Mouse (Mus musculus): ENCODE data around the gene Ankrd12. TPM values are rescaled to one million over a fixed set of nuclear protein-coding genes. Genes with fewer than 3 reads are reported as not detected.
"Not testable (repeated sequence)": the region's sequence is repeated elsewhere in the genome, so short reads cannot be mapped to it uniquely, and the experiment has no call there.

The Ankrd12 gene
- total RNA-seq, 2 experiments from 2014 or later: 48.4 to 55.1 TPM

DNA sequence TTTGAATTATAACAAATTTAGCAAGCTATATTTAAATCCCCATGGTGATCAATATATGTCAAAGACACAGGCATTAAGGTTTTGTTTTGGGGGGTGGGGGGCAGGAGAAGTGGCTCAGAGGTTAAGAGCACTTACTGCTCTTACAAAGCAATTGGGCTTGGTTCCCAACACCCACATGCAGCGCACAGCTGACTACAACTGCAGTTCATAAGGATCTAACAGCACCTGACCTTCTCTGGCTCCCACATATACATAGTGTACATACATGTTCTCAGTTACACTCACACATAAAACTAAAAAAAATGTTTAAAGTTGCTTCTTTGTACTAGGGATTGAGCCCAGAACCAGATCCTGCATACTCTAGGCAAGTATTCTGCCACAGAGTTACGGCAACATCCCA lies 14.5 kb upstream of the Ankrd12 start:
- no peak for ATAC-seq (replicated peaks; ENCODE audit: low FRiP score, low TSS enrichment, poor library complexity, severe bottlenecking)

DNA sequence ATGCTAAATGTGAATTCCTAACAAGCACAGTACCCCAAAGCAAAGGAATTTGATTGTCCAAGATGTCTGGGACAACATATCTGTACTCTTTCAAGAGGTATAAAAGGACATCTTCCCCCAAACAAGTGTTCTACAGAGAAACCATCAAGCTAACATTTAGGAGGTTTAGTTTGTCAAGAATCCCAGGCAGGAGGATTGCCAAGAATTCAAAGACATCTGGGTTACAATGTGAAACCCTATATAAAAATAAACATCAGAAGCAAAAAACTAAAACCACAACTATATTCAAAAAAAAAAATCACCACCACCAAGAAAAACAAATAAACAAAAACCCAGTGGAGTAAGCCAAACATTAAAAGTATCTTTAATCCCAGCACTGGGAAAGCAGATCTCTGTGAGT lies 13.4 kb upstream of the Ankrd12 start:
- ATAC-seq (replicated peaks; ENCODE audit: low FRiP score, low TSS enrichment, poor library complexity, severe bottlenecking): no peak

DNA sequence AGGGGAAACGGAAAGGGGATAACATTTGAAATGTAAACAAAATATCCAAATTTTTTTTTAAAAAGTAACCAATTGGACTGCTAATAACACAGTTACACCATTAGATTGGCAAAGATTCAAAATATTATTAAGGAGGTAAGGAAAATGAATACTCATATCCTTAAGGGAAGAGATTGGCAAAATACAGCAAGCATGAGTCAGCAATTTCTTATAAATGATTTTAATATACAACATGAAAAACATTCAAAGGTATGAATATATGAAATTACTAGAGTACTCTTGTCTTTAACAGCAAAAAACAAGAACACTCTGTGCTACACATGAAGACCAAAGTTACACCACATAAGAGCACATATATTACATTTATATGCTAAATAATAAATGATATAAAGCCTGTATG lies 8.1 kb upstream of the Ankrd12 start:
- no peak for ATAC-seq (replicated peaks; ENCODE audit: low FRiP score, low TSS enrichment, poor library complexity, severe bottlenecking)

DNA sequence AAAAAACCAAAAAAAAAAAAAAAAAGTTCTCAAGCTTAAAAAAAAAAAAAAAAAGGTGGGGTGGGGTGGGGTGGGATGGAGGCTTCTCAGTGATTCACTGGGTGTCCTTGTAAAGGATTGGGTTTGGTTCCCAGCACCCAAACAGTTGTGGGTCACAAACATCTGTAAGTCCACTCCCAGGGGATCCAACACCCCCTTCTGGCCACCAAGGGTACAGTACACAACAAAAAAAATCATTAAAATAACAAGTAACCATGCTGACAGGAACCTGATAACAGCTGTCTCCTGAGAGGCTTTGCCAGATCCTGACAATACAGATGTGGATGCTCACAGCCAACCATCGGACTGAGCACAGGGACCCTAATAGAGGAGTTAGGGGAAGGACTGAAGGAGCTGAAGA lies 7.6 kb upstream of the Ankrd12 start:
- ATAC-seq (replicated peaks; ENCODE audit: low FRiP score, low TSS enrichment, poor library complexity, severe bottlenecking): peak; percentile 71

DNA sequence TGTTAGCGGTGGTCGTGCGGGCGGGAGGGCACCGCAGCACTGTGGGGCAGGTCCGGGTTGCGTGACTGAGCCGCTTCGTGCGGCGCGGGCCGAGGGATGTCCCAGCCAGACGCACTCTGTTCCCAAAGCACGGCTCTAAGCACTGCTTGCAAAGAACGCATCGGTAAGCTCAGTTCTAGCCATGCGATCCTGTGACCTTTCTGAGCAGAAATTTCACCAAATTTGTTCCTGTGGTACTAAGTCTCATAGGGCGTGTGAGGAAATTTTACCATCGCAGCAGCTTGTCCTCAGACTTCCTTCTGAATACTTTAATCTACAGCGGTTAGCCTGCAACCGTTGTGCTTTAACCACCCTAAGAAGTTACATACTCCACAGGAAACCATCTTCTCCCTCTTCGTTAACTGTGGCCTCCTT lies 555 bp upstream of the Ankrd12 start:
- peak; percentile 16 for ATAC-seq (replicated peaks; ENCODE audit: low FRiP score, low TSS enrichment, poor library complexity, severe bottlenecking)

DNA sequence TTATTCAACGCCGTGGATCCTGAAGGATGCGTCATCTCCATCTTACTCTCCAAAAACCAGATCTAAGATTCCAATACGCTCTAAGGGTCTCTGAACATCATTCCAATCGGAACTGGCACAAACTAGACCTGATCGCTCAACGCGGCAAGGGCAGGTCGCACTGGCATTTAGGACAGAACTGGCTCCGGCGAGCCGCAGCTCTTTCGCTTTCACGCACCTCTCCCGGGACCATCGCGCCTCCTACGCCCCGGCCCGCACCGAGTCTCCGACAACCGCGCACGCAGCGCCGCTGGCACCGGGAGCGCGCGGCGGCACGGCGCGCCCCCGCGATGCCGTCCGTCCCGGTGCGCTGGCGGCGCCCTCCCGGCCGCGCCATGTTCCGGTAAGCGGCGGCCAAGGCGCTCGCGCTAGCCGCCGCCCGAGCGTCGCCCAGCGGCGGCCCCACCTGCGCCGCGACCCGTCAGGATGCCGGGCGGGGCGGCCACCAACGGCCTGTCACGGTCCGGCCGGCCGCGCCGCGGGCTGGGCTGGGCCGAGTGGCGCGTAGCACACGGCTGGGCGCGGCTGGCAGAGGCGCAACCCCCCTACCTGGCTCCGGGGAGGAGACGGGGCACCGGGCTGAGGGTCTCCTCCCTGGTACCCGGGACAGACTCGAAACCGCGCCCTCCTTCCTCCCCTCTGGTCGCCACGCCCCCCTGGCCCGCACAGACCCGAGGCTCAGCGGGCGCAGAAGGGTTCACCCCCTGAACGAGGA lies 538 bp downstream of the Ankrd12 start:
- ATAC-seq (replicated peaks; ENCODE audit: low FRiP score, low TSS enrichment, poor library complexity, severe bottlenecking): no peak

DNA sequence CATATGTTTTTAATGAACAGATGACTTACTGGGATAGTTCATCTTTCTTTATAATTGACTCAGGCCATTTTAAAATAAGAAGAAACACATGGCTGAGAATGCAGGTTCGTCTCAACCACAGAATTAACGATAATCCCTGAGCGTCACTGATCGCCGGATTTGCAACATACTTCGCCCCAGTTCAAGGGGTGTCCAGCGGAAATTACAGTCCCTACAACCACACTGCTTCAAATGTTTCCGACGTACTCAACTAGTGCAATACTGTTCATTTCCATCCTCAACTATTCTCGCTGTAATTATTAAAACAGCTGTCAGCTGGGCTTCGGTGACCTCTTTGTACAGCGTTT lies 1.1 kb downstream of the Ankrd12 start:
- no peak for ATAC-seq (replicated peaks; ENCODE audit: low FRiP score, low TSS enrichment, poor library complexity, severe bottlenecking)

DNA sequence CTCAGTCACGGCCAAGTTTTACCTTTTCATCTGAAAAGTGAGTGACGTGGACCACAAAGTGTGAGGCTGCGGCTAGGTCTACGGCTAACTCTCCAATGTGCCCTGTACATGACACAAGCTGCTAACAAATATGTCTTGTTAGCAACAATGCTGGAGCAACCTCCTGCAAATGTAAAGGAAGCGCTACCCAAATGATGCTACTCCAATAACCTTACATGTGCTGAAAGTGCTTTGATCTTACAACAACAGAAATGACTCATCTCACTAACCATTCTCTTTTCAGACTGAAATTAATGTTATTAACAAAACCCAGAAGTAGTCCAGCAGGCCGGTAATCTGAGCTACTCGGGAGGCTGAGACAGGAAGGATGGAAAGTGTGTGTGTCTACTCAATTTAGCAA lies 2.9 kb downstream of the Ankrd12 start:
- ATAC-seq (replicated peaks; ENCODE audit: low FRiP score, low TSS enrichment, poor library complexity, severe bottlenecking): no peak

DNA sequence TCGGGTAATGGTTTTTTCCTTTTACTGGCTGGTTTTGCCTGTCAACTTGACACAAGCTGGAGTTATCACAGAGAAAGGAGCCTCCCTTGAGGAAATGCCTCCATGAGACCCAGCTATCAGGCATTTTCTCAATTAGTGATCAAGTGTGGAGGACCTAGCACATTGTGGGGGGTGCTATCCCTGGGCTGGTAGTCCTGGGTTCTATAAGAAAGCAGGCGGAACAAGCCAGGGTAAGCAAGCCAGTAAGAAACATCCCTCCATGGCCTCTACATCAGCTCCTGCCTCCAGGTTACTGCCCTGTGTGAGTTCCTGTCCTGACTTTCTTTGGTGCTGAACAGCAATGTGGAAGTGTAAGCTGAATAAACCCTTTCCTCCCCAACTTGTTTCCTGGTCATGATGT lies 7.9 kb downstream of the Ankrd12 start:
- not testable (repeated sequence) for ATAC-seq (replicated peaks; ENCODE audit: low FRiP score, low TSS enrichment, poor library complexity, severe bottlenecking)

DNA sequence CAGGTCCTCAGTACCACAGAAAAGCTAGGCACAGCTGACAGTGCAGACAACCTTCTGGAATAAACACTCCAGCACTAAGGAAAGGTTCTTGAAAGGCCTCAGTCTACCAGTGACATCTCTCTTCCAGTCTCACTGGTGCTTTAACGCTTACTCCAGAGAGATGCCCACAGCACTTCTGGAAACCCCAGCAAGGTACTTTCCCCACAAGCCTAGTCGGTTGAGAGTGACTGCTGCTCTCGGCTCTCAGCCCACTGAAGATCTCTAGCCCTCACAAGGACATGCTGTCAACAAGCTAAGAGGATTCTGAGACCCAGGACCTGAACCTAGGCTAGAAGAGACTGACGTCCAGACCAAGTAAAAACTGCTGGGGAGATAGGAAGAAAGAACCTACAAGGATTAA lies 11.8 kb downstream of the Ankrd12 start:
- ATAC-seq (replicated peaks; ENCODE audit: low FRiP score, low TSS enrichment, poor library complexity, severe bottlenecking): no peak

DNA sequence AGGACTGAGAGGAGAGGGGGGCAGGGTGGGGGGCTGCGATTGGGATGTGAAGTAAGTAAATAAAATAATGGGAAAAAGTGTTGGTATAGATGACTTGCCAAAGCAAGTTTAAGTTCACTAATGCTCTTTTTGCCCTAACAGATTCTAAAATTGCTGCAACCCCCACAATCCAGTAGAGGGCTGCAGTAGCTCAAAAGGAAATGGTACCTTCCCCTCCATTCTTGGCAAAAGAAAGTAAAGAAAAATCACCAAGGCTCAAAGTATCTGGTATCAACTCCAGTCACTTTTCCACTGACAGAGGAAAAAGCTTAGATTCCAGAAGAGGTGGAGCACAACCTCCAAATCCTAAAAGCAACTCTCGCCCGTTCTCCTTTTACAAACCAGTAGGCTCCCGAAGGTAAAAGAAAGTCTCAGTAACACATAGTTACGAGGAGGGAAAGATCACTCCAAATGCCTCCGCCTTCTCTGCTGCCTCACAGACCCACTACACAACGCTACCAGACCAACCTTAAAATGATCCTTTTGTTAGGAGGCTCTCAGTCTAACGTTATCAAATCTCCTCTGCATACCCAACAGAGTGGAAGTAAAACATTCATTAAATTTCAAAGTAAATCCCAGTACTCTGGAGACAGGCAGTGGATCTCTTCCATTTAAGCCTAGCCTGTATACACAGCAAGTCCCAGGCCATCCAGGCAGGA lies 15.5 kb downstream of the Ankrd12 start:
- ATAC-seq (replicated peaks; ENCODE audit: low FRiP score, low TSS enrichment, poor library complexity, severe bottlenecking): no peak

DNA sequence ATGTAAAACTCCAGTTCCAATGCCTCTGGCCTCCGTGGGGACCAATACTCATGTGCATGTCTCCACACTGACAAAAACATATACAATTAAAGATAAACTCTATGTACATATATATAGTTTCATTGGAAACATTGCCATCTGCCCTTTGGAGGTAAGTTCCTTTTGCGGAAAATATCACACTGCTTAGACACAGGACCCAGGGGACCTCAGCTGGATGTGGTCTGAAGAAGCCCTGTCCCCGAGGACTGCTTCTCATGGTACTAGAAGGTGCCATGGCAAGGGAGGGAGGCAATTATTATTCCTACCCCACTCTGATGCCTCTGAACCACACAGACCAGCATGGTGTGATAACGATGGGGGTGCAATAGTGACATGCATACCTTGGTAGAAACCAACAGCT lies 18.7 kb downstream of the Ankrd12 start:
- ATAC-seq (replicated peaks; ENCODE audit: low FRiP score, low TSS enrichment, poor library complexity, severe bottlenecking): no peak

DNA sequence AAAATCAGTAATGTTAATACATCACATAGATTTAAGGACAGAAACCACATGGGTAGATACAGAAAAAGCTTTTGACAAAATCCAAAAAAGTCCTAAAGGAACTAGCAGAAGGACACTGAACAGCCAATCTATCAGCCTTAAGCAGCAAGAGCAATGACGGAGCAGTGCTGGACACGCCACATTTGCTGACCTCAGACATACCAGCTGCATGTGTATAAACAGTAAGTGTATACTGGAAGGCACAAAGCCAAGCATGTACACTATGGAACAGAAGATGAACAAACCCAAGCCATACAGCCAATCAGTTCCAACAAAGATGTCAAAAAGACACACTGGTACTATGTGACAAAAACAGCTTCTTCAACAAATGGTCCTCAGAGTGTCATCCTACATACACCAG lies 19.7 kb downstream of the Ankrd12 start:
- no peak for ATAC-seq (replicated peaks; ENCODE audit: low FRiP score, low TSS enrichment, poor library complexity, severe bottlenecking)

DNA sequence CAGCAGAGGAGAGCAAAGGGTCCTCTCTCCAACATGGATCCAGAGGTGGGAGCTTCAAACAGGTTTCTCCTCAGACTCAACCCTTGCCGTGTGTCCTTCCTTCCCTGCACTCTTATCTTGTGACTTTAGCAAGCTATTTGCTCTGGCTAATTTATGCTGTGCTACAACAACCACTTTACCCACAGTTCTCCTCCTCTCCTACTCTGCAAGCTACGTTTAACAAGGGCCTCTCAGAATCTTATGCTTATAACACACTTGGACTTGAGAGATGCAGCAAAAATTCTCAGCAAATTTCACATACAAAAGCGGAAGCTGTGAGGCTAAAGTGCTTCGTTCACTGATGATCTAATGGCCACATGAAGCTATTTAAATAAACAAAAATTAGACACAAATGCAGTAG lies 23.5 kb downstream of the Ankrd12 start:
- no peak for ATAC-seq (replicated peaks; ENCODE audit: low FRiP score, low TSS enrichment, poor library complexity, severe bottlenecking)

DNA sequence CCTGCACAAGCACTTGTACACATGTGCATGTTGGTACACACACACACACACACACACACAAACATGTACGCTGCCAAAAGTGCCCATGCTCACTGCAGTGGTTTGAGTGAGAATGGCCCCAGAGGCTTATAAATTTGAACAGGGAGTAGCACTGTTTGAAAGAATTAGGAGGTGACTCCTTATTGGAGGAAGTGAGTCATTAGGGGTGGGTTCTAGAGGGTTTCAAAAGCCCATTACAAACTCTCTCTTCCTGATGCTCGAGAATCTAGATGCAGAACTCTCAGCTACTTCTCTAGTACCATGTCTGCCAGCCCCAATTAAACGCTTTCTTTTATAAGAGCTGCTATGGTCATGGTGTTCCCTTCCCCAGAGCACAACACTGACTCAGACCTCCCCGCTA lies 28.1 kb downstream of the Ankrd12 start:
- no peak for ATAC-seq (replicated peaks; ENCODE audit: low FRiP score, low TSS enrichment, poor library complexity, severe bottlenecking)

DNA sequence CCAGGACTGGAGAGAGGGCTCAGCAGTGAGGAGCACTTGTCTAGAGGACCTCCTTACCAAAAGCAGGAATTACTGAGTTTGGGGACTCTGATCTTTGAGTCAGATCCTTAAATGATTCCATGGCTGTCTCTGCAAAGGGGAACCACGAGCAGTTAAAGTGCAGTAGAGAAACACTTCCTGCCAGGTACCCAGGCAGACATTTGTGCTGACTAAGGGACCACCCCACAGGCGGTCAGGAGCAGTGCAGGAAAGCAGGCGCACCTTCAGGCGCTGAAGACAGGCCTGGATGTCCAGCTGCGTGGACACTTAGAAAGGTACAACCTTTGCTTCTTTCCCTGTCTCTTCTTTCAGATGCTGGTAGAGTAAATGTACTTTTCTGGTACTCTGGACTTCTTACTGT lies 28.7 kb downstream of the Ankrd12 start:
- ATAC-seq (replicated peaks; ENCODE audit: low FRiP score, low TSS enrichment, poor library complexity, severe bottlenecking): no peak

DNA sequence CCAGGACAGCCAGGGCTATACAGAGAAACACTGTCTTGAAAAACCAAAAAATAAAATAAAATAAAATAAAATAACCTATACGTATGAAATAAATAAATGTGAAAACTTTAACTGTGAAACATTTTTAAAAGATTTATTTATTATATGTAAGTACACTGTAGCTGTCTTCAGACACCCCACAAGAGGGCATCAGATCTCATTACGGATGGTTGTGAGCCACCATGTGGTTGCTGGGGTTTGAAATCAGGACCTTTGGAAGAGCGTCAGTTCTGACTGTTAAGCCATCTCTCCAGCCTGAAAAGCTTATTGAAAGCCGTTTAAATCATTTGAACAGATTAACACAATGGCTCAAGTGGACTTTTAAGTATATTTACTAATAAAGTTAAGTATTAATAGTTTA lies 33.2 kb downstream of the Ankrd12 start:
- ATAC-seq (replicated peaks; ENCODE audit: low FRiP score, low TSS enrichment, poor library complexity, severe bottlenecking): not testable (repeated sequence)

DNA sequence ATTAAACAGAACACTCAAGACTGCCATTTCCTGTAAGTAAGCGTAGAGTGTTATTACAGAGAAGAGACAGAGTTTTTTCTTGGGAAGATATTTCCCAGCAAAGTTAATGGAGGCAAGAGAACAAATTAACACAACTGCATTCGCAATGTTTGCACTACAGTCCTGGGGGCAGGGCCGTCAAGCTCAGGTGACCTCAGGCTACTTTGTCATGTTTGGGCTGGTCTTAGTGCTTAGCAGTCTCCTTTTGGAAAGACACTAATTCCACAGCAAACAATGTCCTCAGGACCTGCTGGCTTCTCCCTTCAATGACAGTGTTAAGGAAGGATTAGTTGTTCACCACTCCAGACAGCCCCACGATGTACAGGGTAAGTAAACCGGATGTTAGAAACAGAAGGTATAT lies 35.9 kb downstream of the Ankrd12 start:
- no peak for ATAC-seq (replicated peaks; ENCODE audit: low FRiP score, low TSS enrichment, poor library complexity, severe bottlenecking)

DNA sequence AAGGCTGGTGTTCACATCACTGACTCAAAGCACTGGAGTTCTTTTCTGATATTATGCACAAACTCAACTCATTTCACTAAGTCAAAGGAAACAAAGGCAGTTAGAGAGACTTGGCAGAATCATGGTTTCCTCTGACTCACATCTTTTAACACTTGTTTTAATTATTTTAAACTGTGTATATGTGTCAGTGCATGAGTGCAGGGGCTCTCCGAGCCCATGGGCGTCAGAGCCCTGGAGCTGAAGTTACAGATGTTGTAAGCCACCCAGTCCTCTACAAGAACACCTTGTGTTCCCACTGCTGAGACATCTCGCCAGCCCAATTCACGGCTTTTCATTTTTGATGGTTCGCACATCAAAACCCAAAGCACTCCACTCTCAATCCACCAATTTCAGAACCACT lies 43.6 kb downstream of the Ankrd12 start:
- no peak for ATAC-seq (replicated peaks; ENCODE audit: low FRiP score, low TSS enrichment, poor library complexity, severe bottlenecking)

DNA sequence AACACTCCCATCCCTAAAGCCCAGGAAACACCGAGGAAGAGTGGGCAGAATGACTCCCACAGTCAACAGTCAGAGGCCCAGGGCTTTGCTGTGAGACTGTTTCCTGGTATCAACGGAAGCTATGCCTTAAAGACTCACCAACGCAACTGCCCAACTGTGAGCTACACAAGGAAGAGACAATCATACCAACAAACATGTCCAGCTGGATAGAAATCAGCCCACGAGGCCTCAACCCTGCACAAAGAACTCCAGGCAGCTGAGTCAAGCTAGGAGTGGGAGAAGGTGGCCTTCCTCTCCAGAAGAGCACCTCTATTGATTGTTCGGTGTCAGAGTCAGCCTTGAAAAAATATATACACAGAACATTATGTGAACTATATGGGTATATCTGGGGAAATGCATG lies 44.9 kb downstream of the Ankrd12 start:
- ATAC-seq (replicated peaks; ENCODE audit: low FRiP score, low TSS enrichment, poor library complexity, severe bottlenecking): no peak

DNA sequence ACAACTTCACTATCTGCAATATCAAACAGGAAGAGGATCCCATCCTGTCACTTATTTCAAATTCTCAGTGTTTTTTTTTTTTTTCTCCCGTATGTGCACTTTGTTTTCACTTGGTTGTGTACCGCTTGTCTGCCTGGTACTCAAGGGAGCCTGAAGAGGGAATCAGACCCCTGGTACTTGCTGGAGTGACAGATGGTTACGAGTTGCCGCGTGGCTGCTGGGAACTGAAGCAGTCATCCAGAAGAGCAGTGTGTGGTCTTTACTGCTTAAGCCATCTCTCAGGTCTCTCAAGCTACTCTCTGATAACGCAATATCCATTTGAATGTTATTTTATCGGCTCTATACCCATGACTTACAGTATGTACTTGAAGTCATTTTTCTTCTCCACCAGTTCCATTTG lies 52.7 kb downstream of the Ankrd12 start:
- no peak for ATAC-seq (replicated peaks; ENCODE audit: low FRiP score, low TSS enrichment, poor library complexity, severe bottlenecking)

Data from megakaryocyte-erythroid progenitor cell, adult 5-6 weeks (primary cell).